Mouse (Mus musculus) layer of hippocampus, adult 2 months (tissue): ENCODE results near the gene Osbpl9. TPM values are rescaled to one million over a fixed set of nuclear protein-coding genes. Genes with fewer than 3 reads are reported as not detected.

Experiments used
- DNase-seq, 2 experiments: peaks; one replicate each; pipeline ENCODE4 v3.0.0; 2022; ENCODE audit warnings: low spot score in 2 of 2
- H3K27ac ChIP-seq: fragments of 200-600 bp; 2 replicates; pipeline ENCODE4 v1.8.1; 2022
- H3K4me3 ChIP-seq: fragments of 200-600 bp; 2 replicates; pipeline ENCODE4 v1.8.1; 2022; ENCODE audit warnings: mild to moderate bottlenecking
- CTCF ChIP-seq: fragments of 200-600 bp; conservative IDR thresholded peaks from 2 replicates; pipeline ENCODE4 v1.8.1; 2022; ENCODE audit warnings: antibody characterized with exemption, mild to moderate bottlenecking, moderate library complexity
- microRNA-seq, 2 experiments: library from miRNA; unstranded; fragments of <30 nt; microRNA quantifications; one replicate each; pipeline ENCODE4 v1.2.0; 2021
- total RNA-seq, 2 experiments: library from RNA; stranded (reverse); gene quantifications; 2 replicates each; pipeline ENCODE4 v1.2.3; 2021

Osbpl9 gene
- total RNA-seq, 2 experiments from 2014 or later = 53.9 to 56.2 TPM

DNA sequence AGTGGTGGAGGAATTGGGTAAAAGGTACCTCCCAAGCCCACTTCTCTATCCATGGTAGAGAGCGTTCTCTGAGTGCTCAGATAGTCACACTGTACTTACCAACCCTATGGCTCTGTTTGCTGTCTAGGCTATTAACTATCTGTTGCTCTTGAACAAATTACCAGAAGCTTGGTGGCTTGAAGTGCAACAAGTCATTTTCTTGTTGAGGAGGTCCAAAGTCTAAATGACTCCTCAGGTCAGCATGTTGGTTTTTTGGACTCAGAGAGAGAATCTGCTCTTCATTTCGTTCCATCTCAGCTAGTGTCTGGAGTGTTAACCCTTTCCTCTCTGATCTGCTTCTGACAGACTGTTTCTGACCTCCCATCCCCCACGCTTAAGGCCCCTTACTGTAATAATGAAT lies 177.0 kb downstream of the Osbpl9 start:
- TF ChIP-seq CTCF = no peak
- H3K4me3 ChIP-seq = no peak overlapping the region
- no peak overlapping the region for H3K27ac ChIP-seq
- DNase-seq = no peak

DNA sequence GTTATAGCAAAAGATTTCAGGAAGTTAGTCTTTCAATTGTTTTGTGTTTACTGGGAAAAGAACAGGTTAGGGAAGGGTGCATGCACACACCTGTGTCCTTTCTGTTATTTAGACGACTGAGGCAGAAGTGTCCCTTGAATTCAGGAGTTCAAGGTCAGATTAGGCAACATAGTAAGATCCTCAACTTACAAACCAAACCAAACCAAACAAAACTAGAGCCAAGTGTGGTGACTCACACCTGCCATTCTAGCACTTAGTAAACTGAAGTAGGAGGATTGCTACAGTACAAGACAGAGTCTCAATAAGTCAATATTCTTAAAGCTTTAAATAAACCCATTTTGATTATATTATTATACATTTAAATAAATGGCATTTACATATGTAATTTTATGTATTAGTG lies 180.1 kb downstream of the Osbpl9 start:
- Histone ChIP-seq H3K27ac (no peak overlapping the region), H3K4me3 (no peak overlapping the region)
- no peak for DNase-seq
- TF ChIP-seq CTCF = no peak

DNA sequence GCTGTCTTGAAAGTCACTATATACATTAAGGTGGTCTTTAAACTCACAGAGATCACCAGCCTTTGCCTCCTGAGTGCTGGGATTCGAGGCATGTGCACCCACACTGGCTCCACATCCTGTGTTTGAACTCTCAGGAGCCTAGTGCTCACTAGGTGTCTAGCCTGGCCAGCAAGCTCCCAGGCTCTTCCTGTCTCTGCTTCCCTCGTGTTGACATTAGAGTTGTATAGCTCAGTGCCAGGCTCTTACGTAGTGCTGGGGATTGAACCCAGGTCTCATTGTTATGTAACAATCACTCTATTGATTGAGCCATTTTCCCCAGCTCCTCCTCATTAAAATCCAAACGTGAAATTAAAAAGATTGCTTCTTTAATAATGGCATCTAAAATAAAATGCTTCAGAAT lies 182.8 kb downstream of the Osbpl9 start:
- no peak for DNase-seq
- H3K4me3 ChIP-seq = no peak overlapping the region
- no peak for TF ChIP-seq CTCF
- H3K27ac ChIP-seq = no peak overlapping the region

DNA sequence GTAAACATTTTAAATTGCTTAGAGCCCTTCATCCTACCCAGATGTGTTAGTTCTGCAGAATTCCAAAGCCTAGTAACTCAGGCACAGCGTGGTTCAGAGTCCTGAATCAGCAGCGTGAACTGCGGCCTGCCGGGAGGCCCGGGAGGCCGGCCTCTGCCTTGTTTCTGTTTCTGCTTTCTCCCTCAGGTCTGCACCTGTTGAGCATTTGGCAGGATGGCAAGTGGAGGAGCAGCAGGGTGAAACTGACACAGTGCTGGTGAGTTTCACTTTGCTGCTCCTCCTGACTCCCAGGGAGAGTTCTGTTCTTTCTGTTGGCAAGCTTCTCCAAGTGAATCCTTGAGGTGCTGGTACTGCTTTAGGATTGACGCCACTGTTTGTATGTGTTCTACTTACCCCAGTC lies 184.6 kb downstream of the Osbpl9 start:
- TF ChIP-seq CTCF = no peak
- Histone ChIP-seq H3K4me3 (no peak overlapping the region), H3K27ac (no peak overlapping the region)
- no peak for DNase-seq

DNA sequence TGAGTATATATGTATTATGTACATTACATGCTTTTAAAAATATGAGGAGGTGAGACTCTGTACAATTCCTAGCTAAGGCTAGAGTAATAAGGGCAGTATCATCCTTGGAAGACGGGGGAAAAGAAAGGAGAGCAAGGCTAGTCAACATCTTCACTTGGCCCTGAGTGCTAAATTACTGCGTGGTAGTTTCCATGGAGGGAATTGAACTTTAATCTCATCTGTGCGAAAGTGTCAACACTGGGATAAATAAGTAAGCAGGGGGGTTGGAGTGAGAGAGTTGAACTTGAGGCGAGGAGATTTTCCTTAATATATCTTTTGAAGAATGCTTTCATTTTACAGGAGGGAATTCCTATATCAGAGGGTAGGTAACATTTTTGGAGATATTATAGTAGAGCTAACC lies 188.0 kb downstream of the Osbpl9 start:
- Histone ChIP-seq H3K27ac (no peak overlapping the region), H3K4me3 (no peak overlapping the region)
- no peak for TF ChIP-seq CTCF
- DNase-seq = no peak

Small RNAs within 50 kb of the gene (microRNA-seq; reads per million reads assigned to microRNA genes)
- 0 reads per million in 2 experiments for gene Mir761

Other genes starting within 250 kb of the Osbpl9 start
- 100 to 1,000 TPM; 121 to 130 TPM for gene Nrd1, start 201.6 kb downstream of the Osbpl9 start, total RNA-seq
- under 1 TPM; 0.79 to 0.86 TPM for gene Calr4, start 32.2 kb upstream of the Osbpl9 start, total RNA-seq
- 100 to 1,000 TPM; 213 to 225 TPM for gene Eps15, start 78.0 kb upstream of the Osbpl9 start, total RNA-seq
- gene Ttc39a, start 204.4 kb upstream of the Osbpl9 start, total RNA-seq = 1 to 10 TPM; 1.4 to 1.8 TPM